Mouse (Mus musculus) mouse trophoblast stem cell (cell line): ENCODE measurements around the gene Myh14.

Experiments used
- in situ Hi-C, 2 experiments: fragments of 300-500 bp; cut with MseI, MboI; formaldehyde crosslinking; loops; 2 replicates in 1 of 2; 3 replicates in 1 of 2; pipeline ENCODE4 v1.15.1; 2025

Gene Myh14

DNA sequence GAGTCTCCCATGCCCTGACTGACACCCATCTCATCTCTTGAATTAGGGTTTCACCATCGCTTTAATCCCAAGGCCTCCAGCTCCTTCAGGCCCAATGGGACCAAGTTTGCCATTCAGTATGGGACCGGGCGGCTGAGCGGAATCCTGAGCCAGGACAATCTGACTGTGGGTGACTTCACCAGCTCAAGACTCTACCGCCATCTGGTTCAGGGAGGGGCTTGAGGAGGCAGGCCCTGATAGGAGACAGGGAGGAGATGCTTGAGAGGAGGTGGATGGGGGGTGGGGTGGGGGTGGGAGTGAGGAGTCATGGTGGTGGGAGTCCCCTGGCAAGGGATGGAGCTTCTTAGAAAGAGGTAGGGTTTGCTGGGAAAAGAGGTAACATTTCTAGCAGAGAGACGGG lies 89.0 kb downstream of the Myh14 start:
- in situ Hi-C loops: no loop called here

DNA sequence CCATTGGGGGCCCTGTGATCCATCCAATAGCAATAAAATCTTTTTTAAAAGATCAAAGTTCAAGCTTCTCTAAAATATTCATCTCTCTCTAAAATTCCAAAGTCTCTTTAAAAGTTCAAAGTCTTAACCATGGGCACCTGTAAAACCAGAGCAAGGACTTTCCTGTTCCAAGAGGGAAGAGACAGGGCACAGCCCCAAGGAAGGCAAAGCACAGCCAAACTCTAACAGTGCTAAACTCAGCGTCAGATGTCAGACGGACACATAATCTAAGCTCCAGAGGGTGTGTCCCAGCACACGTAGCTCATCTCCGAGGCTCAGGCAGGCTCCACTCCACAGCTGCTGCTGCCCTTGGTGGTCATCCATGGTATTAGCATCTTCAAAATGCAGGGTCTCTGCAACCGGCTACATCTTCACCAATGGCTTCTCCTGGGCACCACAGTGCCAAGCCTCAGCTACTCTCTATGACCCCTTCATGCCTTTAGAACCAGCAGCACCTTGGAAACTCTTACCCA lies 94.3 kb downstream of the Myh14 start:
- in situ Hi-C loops: no loop called here

DNA sequence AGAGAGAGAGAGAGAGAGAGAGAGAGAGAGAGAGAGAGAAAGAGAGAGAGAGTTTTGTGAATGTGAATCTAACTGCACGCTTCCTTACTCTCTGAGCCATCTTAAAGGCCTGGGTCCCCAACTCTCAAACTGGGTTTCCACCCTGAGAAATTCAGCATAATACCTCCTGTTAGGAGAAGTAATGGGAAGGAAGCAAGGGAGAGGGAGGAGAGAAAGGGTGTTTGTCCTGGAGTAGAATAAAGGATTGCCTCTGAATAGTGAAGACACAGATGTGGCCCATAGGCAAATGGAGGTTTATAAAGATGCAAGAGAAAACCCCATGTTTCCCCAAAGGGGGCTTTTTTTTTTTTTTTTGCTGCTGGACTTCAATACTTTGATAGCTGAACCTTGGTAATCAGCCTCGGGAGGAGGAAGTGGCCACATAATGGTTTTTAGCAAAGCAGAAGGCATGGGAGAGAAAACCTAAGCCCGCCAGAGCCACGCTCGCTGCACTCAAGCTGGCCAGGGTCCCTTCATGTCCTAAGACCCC lies 97.6 kb downstream of the Myh14 start:
- in situ Hi-C loops: no loop called here

DNA sequence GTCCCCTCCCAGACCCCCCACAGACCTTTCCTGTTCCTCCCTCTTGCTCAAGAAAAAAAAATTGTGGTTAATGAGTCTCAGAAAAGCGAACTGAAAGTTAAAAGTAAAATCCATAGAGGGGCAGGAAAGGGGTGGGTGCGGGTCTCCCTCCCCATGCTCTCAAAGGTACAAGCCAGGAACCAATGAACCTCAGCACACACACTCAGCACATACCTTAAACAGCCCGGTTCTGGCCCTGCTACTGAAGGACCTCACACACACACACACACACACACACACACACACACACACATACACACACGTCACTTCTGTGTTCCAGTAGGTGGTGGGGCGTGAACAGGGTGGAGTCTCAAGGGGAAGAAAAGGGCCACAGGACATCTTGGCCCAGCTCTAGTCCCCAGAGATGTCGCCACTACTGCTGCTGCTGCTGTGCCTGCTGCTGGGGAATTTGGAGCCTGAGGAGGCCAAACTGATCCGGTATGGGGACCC lies 98.4 kb downstream of the Myh14 start, which contains the start of gene Napsa:
TSS of gene Napsa (plus strand) at position 168 of the 489 bp plus-strand sequence.
- in situ Hi-C loops: no loop called here

DNA sequence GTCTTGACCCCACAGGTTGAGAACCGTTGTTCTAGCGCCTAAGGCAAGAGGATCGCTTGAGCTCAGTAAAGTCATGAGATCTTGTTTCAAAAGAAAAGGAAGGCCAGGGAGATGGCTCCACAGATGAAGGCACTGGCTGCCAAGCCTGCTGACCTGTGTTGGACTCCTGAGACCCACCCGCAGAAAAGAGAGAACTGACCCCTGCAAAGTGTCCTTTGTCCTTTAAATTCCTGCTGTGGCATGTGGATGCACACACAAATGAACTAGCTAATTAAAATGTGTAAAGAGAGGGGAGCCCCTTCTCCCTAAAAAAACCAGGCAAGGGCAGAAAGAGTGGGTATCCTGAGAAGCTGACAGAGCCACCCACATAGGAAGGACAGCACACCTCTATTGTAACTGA lies 98.8 kb downstream of the Myh14 start:
- in situ Hi-C loops: no loop called here

DNA sequence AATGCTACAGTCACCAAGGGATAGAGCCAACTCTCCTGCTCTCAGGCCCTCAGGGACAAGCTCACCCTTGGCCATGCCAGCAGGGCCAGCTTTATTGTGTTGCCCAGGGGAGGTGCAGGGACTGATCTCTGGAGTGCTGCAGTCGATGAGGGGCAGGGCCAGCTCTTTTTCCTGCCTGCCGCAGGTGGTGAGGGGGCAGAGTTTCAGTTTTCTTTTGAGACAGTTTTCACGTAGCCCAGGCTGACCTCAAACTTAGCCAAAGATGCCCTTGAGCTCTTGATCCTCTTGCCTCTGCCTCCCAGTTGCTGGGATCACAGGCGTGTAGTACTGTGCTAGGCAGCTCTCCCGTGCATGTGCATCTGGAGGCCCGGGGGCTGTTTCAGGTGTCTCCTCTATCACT lies 99.7 kb downstream of the Myh14 start:
- in situ Hi-C loops: no loop called here

DNA sequence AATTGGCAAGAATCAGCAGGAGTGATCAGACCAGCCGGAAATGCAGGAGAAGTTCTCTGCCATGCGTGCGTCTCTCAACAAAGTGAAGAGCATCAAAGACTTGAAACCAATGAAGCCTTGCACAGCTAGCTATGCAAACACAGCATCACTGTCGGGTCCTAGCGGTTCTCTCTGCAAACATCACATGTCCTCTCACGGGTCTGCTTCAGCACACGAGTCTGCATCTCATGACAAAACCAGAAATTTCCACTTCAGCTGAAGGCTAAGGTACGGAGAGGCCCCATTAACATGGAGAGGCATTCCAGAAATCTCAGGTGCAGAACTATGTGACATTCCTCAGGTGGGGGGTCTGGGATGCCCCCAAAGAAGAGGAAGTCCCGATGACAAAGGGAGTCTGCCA lies 101.8 kb downstream of the Myh14 start:
- in situ Hi-C loops: no loop called here

DNA sequence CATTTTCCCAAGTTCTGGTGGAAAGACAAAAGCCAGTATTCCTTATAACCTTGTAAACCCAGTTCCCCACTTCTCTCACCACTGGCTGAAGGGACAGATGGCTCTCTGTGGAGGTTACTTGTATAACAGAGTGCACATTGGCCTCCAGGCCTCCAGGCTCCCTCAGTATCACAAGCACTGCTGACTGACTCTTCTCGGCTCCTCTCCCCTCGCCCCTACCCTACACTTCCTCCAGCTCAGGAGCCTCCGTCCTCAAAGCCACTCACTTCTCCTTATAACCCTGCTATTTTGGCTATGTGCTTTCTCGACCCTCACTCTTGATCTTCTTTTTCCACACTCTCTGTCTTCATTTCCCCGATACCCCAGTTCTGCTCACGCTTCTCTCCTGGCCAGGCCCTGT lies 105.2 kb downstream of the Myh14 start:
- in situ Hi-C loops: no loop called here

DNA sequence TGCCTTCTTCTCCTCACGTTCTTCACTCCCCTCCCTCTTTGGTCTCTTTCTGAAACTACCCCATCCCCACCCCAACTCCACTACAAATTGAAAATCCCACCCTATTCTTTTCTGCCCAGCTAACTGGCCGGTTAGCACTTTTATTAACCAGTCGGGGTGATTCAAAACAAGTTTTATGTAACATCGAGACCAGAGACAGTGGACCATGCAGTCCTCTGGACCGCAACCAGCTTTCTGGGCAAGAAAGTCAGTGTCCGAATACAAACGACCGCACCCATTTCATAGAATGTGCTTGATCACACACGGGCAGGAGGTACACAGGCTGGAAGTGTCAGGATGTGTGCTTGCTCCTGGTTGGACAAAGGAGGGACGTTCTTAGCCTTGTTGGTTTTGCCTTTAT lies 106.2 kb downstream of the Myh14 start:
- in situ Hi-C loops: loop anchor here in 1 of 2 experiments (5.0 kb wide), 1 partner anchor 37 kb away; no protein-coding TSS in a partner anchor

DNA sequence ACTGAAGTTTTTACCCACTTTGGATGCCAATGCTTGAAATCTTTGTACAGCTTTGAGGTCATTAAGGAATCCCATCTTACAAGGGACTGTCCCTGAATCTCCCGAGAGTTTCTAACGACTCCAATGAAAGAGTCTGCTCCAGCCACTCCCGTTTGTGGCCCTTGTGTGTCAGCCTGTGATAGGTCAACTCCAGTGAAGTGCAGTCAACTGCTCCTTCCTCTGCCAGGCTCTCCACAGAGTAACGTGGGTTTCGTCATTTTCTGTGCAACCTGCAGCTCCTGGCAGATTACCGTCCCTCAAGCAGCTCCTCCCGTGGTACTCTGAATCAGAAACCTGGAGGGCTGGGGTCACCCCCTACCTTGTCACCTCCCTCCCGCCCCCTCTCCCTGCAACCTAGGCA lies 107.4 kb downstream of the Myh14 start:
- in situ Hi-C loops: loop anchor here in 1 of 2 experiments (5.0 kb wide), 1 partner anchor 36 kb away; no protein-coding TSS in a partner anchor

DNA sequence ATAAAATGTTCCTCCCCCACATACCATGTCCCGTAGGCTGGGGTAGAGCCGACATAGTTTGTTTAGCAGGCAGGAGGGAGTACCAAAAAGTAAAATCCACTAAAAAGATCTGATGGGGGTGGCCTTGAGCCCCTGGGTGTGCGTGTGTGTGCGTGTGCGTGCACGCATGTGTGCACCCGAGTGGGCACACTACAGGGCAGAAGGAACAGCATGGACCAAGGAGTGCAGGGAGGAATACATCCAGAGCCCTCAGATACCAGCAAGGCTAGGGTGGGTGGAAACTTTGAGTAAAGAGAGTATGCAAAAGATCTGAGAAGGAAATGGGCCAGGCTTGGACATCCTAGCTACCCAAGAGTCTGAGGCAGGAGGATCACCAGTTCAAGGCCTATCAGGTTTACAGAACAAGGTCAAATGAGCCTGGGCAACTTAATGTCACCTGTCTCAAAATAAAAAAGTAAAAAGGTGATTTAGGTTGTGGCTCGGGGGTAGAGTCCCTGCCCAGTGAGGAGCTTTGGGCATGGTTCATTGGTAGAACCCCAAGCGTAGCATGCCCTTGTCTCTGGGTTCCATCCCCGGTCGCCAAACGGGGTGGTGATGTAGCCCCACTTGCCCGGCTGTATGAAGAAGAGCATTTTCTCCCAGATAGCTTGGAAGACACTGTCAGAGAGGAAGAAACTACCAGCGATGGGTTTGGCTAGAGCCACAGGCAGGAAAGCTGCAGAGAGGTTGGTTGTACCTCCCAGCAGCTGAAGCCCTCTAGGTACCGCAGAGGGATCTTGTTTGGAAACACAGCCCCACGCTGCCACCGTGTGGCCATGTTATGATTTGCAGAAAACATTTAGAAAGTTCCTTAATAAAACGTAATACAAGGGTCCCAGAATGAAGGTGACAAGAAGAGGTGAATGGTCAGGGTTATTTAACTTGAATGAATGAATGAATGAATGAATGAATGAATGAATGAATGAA lies 109.9 kb downstream of the Myh14 start:
- in situ Hi-C loops: loop anchor here in 1 of 2 experiments (5.0 kb wide), 1 partner anchor 33 kb away; no protein-coding TSS in a partner anchor

DNA sequence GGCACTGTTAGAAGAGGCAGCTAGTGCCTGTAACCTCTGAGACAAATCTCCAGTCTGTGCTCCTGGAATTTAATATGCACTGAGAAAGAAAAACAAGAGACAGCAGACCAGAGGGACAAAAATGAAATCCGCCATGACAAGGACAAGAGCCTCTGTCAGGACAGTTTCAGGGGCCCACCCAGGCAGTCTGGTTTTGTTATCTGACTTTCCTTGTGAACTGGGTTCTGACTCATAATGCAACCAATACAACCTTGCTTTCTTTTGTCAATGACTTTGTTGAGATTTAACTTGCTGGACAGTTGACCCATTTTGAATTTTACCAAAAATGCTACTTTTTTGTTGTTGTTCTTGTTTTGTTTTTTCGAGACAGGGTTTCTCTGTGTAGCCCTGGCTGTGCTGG lies 113.0 kb downstream of the Myh14 start:
- in situ Hi-C loops: loop anchor here in 1 of 2 experiments (5.0 kb wide), 1 partner anchor 85 kb away; no protein-coding TSS in a partner anchor
